Mouse (Mus musculus): ENCODE measurements at regions not wholly inside any gene's neighbourhood (a gene's known extent, or its start where the extent isn't known, plus 50 kb on each side); places are given as distances from the start of the nearest gene placed in this dataset.

DNA sequence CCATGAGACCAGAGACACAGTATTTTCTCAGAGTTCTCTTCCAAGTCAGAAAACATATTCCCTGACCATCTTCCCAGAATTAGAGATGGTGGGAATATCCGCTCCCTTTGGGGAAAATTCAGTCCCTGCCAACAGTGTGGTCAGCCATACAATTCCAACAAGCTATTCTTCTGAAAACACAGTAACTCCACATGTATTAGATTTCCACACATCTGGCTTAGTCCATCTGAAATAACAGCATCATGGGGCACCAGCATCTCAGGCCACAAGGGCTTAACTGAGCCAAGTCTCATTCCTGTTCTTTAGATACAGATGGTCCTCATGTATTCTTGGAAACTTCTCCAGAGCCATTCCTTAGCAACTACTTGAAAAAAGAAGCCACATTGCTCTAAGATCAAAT is 89.2 kb upstream of the Cul1 start:
- no peak for TF ChIP-seq POLR2A (IDR thresholded peaks at IDR 0.05; ENCODE audit: control insufficient read depth, extremely low read depth, insufficient read depth, low read length, poor library complexity)
- TF ChIP-seq CTCF (IDR thresholded peaks at IDR 0.05; ENCODE audit: borderline replicate concordance, control insufficient read depth, extremely low read depth, insufficient read depth, low read length, poor library complexity): no peak

Measured in thymus, adult 2 months (tissue).